Mouse (Mus musculus): Measurements from ENCODE around the gene Prom2.

DNA sequence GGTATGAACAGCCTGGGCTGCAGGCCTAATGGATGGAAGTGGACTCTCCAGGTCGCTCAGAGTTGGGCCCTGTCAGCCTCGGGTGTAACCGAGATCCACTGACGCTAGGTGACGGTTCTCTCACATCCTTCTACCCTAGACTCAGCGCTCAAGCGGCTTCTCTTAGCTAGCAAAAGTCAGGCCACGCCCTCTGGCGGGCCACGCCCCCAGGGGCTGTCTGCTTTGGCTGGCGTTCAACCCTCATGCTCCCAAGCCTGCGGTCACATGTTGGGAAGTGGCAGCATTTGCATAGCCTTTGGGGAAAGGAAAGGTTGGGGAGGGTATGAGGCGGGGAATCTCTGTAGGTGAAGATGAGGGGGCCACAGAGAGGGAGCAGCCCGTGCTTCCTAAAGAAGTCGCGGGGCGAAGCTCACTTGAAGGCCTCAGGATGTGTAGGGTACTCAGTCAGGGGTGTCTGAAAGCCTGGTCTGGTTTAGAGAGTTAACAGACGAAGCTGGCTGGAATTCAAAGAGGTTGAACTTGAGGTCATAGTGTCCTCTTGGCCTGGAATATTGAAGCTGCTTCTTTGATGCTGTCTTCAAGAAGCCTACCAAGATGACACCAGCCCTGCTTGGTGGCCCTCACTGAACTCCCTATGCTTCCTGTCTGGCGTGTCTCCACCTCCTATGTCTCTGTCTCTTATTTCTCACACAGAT is 56.6 kb downstream of the Prom2 start:
- TF ChIP-seq CTCF (IDR thresholded peaks at IDR 0.05) (peak; percentile 16; the same call in 1 of the 2 replicates), EP300 (IDR thresholded peaks at IDR 0.05) (no peak)
